14 mouse cellular contexts compared by ENCODE assay signal in genomic region chr6:118983471-118984040, GRCm38 (mm10).
A peak's percentile ranks its signal among the peaks of the same experiment; 100 is the strongest.
DNase-seq lines count a peak whose midpoint lies in the region; ATAC-seq and TF ChIP-seq lines count a peak whose summit lies in the region.
"Had no signal": no experiment of that assay in that cellular context is flagged by ENCODE, and none has a peak within 500 bp of the region (broad histone marks: within the 10 kb centered on the region; RNA-seq: fewer than 3 reads in every experiment).

No protein-coding gene starts in this region.

- no peak overlapping the region for H3K4me3 ChIP-seq in forebrain, embryonic 13.5 days
- no peak overlapping the region for H3K4me3 ChIP-seq in forebrain, embryonic 14.5 days (ENCODE audit: low read depth, low read length)
- no peak overlapping the region for H3K4me3 ChIP-seq in lung, embryonic 15.5 days
- H3K4me3 ChIP-seq in lung, adult 2 months (replicated peaks; ENCODE audit: extremely low read depth, low read depth, low read length): no peak overlapping the region
- no peak overlapping the region for H3K4me3 ChIP-seq in limb, embryonic 14.5 days (replicated peaks; ENCODE audit: low read length)
- H3K4me3 ChIP-seq: left cerebral cortex, adult 2 months; liver, embryonic 12.5 days had no signal

- no peak for DNase-seq in forebrain, embryonic 14.5 days (ENCODE audit: low spot score)
- DNase-seq in lung, adult 2 months: no peak
- DNase-seq in limb, embryonic 14.5 days (ENCODE audit: low spot score): no peak
- DNase-seq in thymus, postnatal 14 days: peak; percentile 55
- no peak for DNase-seq in retina, embryonic 14.5 days (ENCODE audit: low spot score)
- DNase-seq in natural killer cell, adult 2 months (ENCODE audit: low spot score in 2 of 2): no peak
- DNase-seq: cerebellum, adult 11-12 months; kidney, adult 11 months; kidney, postnatal 36 days had no signal

- H3K9me3 ChIP-seq in forebrain, embryonic 13.5 days (replicated peaks): no peaks in the 10 kb centered on the region
- H3K9me3 ChIP-seq in forebrain, embryonic 14.5 days (replicated peaks; ENCODE audit: control insufficient read depth, low read length): no peaks in the 10 kb centered on the region
- no peaks in the 10 kb centered on the region for H3K9me3 ChIP-seq in lung, embryonic 15.5 days
- no peaks in the 10 kb centered on the region for H3K9me3 ChIP-seq in limb, embryonic 14.5 days (ENCODE audit: control insufficient read depth, low read length)
- H3K9me3 ChIP-seq: liver, embryonic 12.5 days had no signal

- no peak for ATAC-seq in forebrain, embryonic 13.5 days
- ATAC-seq in forebrain, embryonic 14.5 days: no peak
- no peak; the same call in 1 of the 2 replicates for ATAC-seq in lung, embryonic 15.5 days (ENCODE audit: borderline replicate concordance, extremely low read depth, low FRiP score, low TSS enrichment)
- no peak for ATAC-seq in limb, embryonic 14.5 days (ENCODE audit: low FRiP score, low read depth)
- ATAC-seq: liver, embryonic 12.5 days; Patski had no signal

- no peaks in the 10 kb centered on the region for H3K36me3 ChIP-seq in forebrain, embryonic 13.5 days (ENCODE audit: poor library complexity, severe bottlenecking)
- H3K36me3 ChIP-seq in forebrain, embryonic 14.5 days (ENCODE audit: control insufficient read depth, insufficient read depth, low read length): no peaks in the 10 kb centered on the region
- no peaks in the 10 kb centered on the region for H3K36me3 ChIP-seq in lung, embryonic 15.5 days
- no peaks in the 10 kb centered on the region for H3K36me3 ChIP-seq in limb, embryonic 14.5 days (ENCODE audit: control insufficient read depth, insufficient read depth, low read length)
- H3K36me3 ChIP-seq: liver, embryonic 12.5 days had no signal

- 0 out of 2 replicates have a peak overlapping the region, but pooled peaks have one; percentile 26 for H3K27ac ChIP-seq in forebrain, embryonic 13.5 days
- H3K27ac ChIP-seq in forebrain, embryonic 14.5 days (ENCODE audit: low read depth, low read length): no peak overlapping the region
- H3K27ac ChIP-seq in lung, embryonic 15.5 days: peak overlapping the region; percentile 88
- peak overlapping the region; percentile 58 for H3K27ac ChIP-seq in limb, embryonic 14.5 days (replicated peaks; ENCODE audit: low read depth, low read length)
- H3K27ac ChIP-seq: left cerebral cortex, adult 2 months; liver, embryonic 12.5 days had no signal

- H3K9ac ChIP-seq in forebrain, embryonic 13.5 days: no peak overlapping the region
- H3K9ac ChIP-seq in forebrain, embryonic 14.5 days (ENCODE audit: low read length): no peak overlapping the region
- H3K9ac ChIP-seq in lung, embryonic 15.5 days: no peak overlapping the region
- H3K9ac ChIP-seq in limb, embryonic 14.5 days (ENCODE audit: low read depth, low read length, severe bottlenecking): no peak overlapping the region
- H3K9ac ChIP-seq: liver, embryonic 12.5 days had no signal

- H3K27me3 ChIP-seq in forebrain, embryonic 13.5 days: no peaks in the 10 kb centered on the region
- H3K27me3 ChIP-seq in forebrain, embryonic 14.5 days (replicated peaks; ENCODE audit: control insufficient read depth, insufficient read depth, low read length): no peaks in the 10 kb centered on the region
- no peaks in the 10 kb centered on the region for H3K27me3 ChIP-seq in lung, embryonic 15.5 days
- no peaks in the 10 kb centered on the region for H3K27me3 ChIP-seq in limb, embryonic 14.5 days (ENCODE audit: control insufficient read depth, insufficient read depth, low read length)
- H3K27me3 ChIP-seq: liver, embryonic 12.5 days; Patski had no signal

- no peak for TF ChIP-seq CTCF in lung, adult 2 months (IDR thresholded peaks at IDR 0.05; ENCODE audit: insufficient read depth, low read length)

- 88% methylated on average over 8 of the region's 8 CpGs for WGBS in forebrain, embryonic 13.5 days
- 88% methylated on average over 8 of the region's 8 CpGs for WGBS in forebrain, embryonic 14.5 days
- 74% methylated on average over 8 of the region's 8 CpGs for WGBS in lung, embryonic 15.5 days
- 75% methylated on average over 8 of the region's 8 CpGs for WGBS in lung, adult 2 months
- WGBS in limb, embryonic 14.5 days: 61% methylated on average over 8 of the region's 8 CpGs

- H3K4me1 ChIP-seq in forebrain, embryonic 13.5 days: peaks cover 11% of the 10 kb centered on the region
- H3K4me1 ChIP-seq in forebrain, embryonic 14.5 days (ENCODE audit: control insufficient read depth, insufficient read depth, low read length): no peaks in the 10 kb centered on the region; the same call in 1 of the 2 replicates
- H3K4me1 ChIP-seq in lung, embryonic 15.5 days: peaks cover 33% of the 10 kb centered on the region
- H3K4me1 ChIP-seq in lung, adult 2 months (ENCODE audit: control insufficient read depth, insufficient read depth, low read length): peaks cover 7% of the 10 kb centered on the region
- H3K4me1 ChIP-seq in limb, embryonic 14.5 days (ENCODE audit: control insufficient read depth, insufficient read depth, low read length): peaks cover 35% of the 10 kb centered on the region

- no peak for TF ChIP-seq POLR2A in lung, adult 2 months (IDR thresholded peaks at IDR 0.05; ENCODE audit: borderline replicate concordance, extremely low read depth, low read depth, low read length)
- TF ChIP-seq POLR2A in limb, embryonic 14.5 days (IDR thresholded peaks at IDR 0.05; ENCODE audit: borderline replicate concordance, extremely low read depth, insufficient read depth, insufficient read length): no peak

- H3K4me2 ChIP-seq in forebrain, embryonic 13.5 days: no peak overlapping the region
- no peak overlapping the region for H3K4me2 ChIP-seq in forebrain, embryonic 14.5 days (ENCODE audit: low read length)
- no peak overlapping the region for H3K4me2 ChIP-seq in lung, embryonic 15.5 days
- no peak overlapping the region for H3K4me2 ChIP-seq in limb, embryonic 14.5 days (replicated peaks; ENCODE audit: low read depth, low read length, severe bottlenecking)
- H3K4me2 ChIP-seq: liver, embryonic 12.5 days had no signal
